Mouse (Mus musculus) T-helper 1 cell (primary cell): ENCODE measurements at regions not wholly inside any gene's neighbourhood (a gene's known extent, or its start where the extent isn't known, plus 50 kb on each side); places are given as distances from the start of the nearest gene placed in this dataset.

Source experiments
- in situ Hi-C: fragments of 300-600 bp; cut with MboI, MseI; formaldehyde crosslinking; loops from one replicate; pipeline ENCODE4 v1.15.1; 2025; ENCODE audit warnings: high pct_unique_total_duplicates

DNA sequence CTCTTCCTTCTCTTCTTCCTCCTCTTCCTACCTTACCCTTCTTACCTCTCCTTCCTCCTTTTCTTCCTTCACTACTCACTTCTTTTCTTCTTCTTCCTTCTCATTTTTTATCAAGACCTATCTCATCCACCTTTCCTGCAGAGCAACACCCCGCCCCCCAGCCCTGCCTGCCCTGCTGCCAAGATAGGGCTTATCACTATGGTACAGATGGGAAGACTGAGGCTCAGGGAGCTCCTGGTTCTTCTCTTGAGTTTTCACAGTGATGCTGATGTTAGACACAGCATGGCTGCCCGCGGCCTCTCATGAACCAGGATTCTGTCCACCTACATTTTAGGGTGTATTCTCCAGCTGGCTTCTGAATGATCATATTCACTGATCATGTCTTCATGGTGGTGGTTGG is 100.0 kb upstream of the Mki67 start:
- in situ Hi-C loops, result loop anchor here (10.0 kb wide), 1 partner anchor 569 kb away; no protein-coding TSS in a partner anchor

DNA sequence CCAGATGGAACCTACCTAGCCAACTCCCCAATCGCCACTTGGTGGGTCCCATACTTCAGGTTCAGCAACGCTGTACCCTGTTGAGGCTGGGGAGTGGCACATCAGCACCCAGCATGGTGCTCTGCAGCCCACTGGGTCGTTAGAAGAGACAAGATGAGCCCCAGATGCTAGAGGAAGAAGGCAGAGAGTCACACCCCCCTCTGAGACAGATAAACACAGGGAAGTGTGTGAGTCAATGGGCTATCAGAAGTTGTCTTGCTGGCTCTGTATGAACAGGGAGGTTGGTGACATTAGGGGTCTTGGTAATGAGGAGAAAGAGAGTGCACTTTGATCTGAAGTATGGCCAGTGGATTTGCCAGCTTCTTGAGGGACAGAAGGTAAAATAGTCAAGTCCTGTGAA is 101.7 kb upstream of the Mki67 start:
- in situ Hi-C loops, result loop anchor here (10.0 kb wide), 1 partner anchor 567 kb away; no protein-coding TSS in a partner anchor

- in situ Hi-C loops, result loop anchor here (10.0 kb wide), 1 partner anchor 567 kb away; no protein-coding TSS in a partner anchor
These were observed 102.1 kb upstream of the Mki67 start for GRCm38 (mm10) chr7:135818298-135818697.

- in situ Hi-C loops, result no loop called here
These were observed 108.0 kb upstream of the Mki67 start for GRCm38 (mm10) chr7:135823884-135824750.

GRCm38 (mm10) chr7:135829246-135829645 is 113.1 kb upstream of the Mki67 start:
- in situ Hi-C loops, result no loop called here

DNA sequence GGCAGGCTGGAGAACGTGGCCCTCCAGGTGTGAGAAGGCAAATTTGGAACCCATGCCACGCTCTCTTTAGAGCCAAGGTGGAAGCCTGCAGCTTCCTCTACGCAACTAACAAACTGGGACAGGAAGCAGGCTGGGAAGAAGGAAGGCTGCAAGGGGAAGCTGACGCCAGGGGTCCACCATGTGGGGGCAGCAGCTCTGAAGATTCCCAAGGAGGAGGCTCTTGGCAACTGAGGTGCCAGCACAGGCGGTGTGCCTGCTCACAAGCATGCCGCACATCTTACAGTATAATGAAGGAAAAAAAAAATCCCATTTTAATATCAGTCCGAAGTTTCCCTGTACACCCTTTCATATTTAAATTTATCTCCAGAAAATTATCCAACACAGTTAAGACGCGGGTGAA is 117.3 kb upstream of the Mki67 start:
- in situ Hi-C loops, result loop anchor here (10.0 kb wide), 2 partner anchors 59 to 311 kb away; no protein-coding TSS in a partner anchor

GRCm38 (mm10) chr7:135836808-135837733 is 120.9 kb upstream of the Mki67 start:
- in situ Hi-C loops, result loop anchor here (10.0 kb wide), 2 partner anchors 62 to 308 kb away; no protein-coding TSS in a partner anchor

DNA sequence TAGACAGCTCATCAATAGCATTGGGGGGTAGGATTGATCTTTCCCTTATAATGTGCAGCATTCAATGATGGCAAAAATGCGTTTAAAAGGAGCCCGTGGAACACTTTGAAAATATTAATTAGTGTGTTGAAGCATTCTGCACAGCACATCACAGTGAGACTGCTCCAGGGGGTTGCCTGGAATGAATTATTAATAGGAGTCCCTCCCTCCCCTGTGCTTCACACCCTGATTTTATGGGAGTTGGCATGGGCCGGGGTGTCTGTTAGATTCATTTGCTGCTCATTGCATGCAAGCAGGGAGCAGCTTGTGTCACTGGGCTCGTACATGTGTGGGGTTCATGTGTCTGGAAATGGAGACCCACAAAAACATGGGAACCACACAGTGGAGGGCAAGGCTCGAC is 127.9 kb upstream of the Mki67 start:
- in situ Hi-C loops, result no loop called here

GRCm38 (mm10) chr7:135847304-135847703 is 131.1 kb upstream of the Mki67 start:
- in situ Hi-C loops, result no loop called here

GRCm38 (mm10) chr7:135848170-135848569 is 132.0 kb upstream of the Mki67 start:
- in situ Hi-C loops, result no loop called here

- in situ Hi-C loops, result no loop called here
These were observed 132.7 kb upstream of the Mki67 start for GRCm38 (mm10) chr7:135848833-135849232.

GRCm38 (mm10) chr7:135853127-135853813 is 137.1 kb upstream of the Mki67 start:
- in situ Hi-C loops, result no loop called here

- in situ Hi-C loops, result no loop called here
These were observed 137.7 kb upstream of the Mki67 start for GRCm38 (mm10) chr7:135853814-135854324.

GRCm38 (mm10) chr7:135860288-135860687 is 144.1 kb upstream of the Mki67 start:
- in situ Hi-C loops, result no loop called here

GRCm38 (mm10) chr7:135860741-135861408 is 144.7 kb upstream of the Mki67 start:
- in situ Hi-C loops, result no loop called here

GRCm38 (mm10) chr7:135861409-135861805 is 145.2 kb upstream of the Mki67 start:
- in situ Hi-C loops, result no loop called here

DNA sequence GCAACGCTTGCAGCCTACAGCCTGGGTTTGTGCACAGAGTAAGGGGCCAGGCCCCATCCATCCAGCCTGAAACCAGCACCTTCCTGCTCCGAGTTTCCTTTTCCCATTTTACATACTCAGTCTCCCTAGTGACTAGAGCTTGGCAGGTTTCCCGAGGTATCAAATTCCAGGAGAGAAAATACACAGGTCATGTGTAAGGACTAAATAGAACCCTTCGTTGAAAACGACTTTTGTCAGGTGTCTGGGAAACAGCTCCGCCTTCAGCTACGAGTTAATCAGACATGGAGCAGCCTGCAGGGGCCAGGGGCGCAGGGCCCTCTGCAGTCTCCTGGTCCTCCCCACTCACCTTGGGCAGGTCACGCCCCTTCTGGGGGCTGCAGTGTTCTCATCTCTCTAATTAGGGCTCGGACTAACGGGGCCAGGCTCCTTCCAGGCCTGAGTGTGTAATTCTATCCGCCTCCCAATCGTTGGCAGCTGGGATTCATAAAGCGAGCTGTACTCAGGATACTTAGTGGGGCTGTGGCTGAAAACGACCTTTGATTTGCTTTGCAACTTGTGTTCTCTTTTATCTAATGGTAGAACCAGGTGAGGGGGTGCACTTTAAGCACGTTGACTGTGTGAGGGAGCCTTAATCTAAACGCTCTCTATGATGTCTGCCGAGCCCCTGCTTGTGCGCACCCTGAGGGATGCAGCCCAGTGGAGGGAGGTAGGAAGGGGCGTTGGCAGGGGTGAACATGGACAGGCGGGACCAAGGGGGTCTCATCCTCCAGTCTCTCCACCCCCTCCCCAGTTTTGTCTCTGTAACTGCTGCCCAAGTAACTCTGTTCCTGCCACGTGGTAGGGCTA is 147.6 kb upstream of the Mki67 start:
- in situ Hi-C loops, result no loop called here

DNA sequence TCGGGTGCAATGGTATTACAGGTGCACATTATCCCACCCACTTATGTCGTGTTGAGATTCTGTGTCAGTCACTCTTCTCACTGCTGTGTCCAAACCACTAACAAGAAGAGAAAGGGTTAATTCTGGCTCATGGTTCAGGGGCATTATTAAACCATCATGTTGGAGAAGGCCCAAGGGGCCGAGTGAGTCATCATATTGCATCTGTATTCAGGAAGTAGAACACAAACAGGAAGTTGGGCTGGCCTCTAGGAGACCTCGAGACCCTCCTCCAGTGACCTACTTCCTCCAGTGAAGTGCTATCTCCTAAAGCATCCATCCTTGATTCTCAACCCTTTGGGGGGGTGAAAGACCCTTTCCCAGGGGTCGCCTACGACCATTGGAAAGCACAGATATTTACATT is 154.8 kb upstream of the Mki67 start:
- in situ Hi-C loops, result no loop called here

DNA sequence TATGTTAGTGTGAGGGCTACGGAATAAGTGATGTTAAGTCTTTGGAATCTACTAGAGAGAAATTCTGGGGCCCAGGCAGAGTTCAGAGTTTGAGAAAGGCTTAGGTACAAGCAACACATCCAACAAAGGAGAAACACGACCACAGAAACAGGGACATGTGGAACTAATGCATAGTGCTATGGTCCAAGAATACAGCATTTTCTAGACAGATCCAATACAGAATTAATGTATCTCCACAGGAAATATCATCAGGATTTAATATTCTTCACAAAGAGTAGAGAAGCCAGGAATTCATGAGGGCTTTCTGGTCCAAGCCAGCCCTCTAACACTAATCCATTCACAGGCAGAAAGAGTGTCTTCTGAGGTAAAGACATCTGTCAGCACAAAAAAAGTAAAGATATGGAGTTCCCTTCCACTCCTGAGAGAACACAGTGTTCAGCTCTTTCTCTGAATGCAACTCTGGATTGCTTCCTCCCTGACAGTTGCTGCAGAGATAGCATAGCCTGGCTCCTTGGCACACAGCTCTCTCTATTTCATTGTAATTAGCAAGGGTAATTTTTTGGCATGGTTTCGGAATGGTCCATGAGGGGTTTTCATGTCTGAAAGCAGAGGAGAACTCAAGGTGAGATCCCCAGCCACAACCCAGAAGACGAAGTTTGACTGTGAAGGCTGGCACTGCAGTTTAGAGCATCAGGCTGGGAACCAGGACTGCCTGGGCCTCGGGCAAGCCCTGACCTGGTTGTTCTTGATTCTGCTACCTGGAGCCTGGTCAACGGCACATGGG is 161.1 kb upstream of the Mki67 start:
- in situ Hi-C loops, result no loop called here
